Mouse (Mus musculus) 3134 (cell line): ENCODE data around the gene Mrpl48.
A peak's percentile ranks its signal among the peaks of the same experiment; 100 is the strongest.

Experiments
- DNase-seq: peaks from one replicate; pipeline ENCODE4 v3.0.0-alpha.2; 2011; ENCODE audit warnings: low spot score; ENCODE audit not compliant: insufficient read length; ENCODE audit errors: extremely low read depth

Gene Mrpl48

GRCm38 (mm10) chr7:100536804-100537518, 71.1 kb downstream of the Mrpl48 start, which contains the start of gene Coa4:
Gene Coa4 (plus strand): TSS chr7:100537071.
- DNase-seq: peak; percentile 92

DNA sequence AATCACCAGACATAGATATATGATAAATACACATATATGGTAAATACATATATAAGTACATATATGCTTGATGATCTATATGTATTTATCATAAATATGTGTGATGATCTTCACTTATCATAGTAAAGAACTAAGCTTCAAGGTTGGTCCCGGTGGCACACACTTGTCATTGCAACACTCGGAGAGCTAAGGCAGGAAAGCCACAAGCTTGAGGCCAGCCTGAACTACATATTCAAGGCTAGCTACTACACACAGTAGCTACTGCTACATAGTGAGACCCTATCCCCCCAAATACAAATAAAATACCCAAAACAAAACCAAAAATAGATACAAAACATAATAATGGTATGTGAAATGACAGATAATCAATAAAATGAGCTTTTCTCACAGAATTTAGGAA, 72.3 kb downstream of the Mrpl48 start:
- DNase-seq: no peak

DNA sequence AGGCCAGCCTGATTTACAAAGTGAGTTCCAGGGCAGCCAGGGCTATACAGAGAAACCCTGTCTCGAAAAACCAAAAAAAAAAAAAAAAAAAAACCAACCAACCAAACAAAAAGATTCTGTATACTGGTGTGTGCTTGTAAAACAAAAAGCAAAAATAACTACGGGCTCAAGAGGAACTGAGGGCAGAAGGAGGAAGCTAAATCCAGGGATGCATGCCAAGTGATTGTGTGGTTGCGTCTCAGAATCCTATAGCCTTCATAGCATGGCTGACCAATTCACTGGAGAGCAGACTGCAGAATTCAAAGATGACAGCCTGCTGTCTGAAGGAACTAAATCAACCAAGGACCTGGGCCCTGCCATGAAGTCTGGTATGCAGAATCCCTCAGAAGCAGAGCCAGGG, 73.9 kb downstream of the Mrpl48 start:
- no peak for DNase-seq

- DNase-seq: no peak
These were observed 74.6 kb downstream of the Mrpl48 start for GRCm38 (mm10) chr7:100533503-100533902.

GRCm38 (mm10) chr7:100530766-100531165, 77.3 kb downstream of the Mrpl48 start:
- DNase-seq: no peak

DNA sequence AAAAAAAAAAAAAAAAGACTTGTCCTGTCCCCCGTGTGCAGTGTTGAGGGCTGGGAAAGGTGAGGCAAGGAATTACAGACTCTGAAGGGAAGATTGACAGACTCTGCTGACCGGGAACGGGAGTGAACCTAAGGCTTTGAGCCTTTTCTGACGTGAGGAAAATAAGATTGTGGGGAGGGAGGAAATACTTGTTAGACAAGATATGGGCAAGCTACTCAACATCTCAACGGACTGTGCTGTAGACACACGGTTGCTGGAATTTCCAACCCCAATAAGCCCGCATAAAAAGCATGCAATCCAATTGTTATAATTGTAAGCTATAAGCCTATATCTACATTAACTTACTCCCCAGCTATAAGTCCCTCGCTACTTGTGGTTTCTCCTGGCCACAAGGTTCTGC, 83.4 kb downstream of the Mrpl48 start:
- DNase-seq: no peak

DNA sequence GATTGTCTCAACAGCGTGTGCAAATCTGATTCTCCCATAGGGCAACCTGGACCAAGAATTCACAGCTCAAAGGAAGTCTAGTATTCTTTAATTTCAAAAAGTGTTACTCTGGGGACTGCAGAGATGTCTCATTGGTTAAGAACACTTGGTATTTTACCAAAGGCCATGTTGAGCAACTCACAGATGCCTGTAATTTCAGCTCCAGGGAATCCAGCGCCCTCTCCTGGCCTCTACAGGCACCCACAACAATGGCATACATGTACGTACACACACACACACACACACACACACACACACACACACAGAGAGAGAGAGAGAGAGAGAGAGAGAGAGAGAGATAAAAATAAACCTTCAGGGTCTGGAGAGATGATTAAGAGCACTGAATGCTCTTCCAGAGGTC, 85.9 kb downstream of the Mrpl48 start:
- no peak for DNase-seq

- DNase-seq: peak; percentile 57
These were observed 87.3 kb downstream of the Mrpl48 start for GRCm38 (mm10) chr7:100520663-100521285.

DNA sequence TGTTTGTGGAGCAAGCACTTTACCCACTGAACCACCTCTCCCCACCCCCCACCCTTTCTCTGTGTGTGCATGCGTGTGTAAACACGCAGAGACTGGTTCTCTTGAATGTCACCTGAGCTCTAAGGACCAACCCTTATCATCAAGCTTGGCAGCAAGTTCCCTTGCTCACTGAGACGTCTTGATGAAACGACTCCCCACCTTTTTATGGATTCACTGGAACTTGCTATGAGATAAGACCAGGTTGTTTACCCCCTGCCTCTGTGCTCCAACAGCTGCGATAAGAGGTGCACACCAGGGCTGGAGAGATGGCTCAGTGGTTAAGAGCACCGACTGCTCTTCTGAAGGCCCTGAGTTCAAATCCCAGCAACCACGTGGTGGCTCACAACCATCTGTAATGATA, 87.9 kb downstream of the Mrpl48 start:
- DNase-seq: no peak

GRCm38 (mm10) chr7:100514573-100514972, 93.5 kb downstream of the Mrpl48 start, which contains the start of gene Dnajb13:
Gene Dnajb13 (minus strand): TSS chr7:100514960.
- no peak for DNase-seq

- no peak for DNase-seq
These were observed 96.5 kb downstream of the Mrpl48 start for GRCm38 (mm10) chr7:100511602-100512001.

- DNase-seq: no peak
These were observed 99.4 kb downstream of the Mrpl48 start for GRCm38 (mm10) chr7:100508670-100509069.

DNA sequence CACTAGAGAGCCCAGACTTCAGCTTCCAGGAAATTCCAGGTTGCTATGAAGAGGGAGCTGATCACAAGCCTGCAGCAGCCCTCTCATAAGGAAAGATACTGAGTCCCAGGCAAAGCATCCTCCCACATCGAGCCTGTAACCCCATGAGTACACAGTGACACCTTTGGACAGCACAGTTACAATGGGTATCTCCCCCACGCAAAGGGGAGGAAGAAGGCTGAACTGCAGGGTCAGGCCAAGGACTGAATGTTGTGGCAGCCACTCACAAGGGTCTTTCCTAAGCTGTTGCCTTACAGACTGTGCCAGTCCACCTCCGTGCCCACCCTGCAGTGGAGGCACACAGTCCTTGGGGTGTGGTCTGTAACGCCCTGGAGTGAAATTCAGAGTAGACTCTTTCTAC, 101.6 kb downstream of the Mrpl48 start:
- no peak for DNase-seq

DNA sequence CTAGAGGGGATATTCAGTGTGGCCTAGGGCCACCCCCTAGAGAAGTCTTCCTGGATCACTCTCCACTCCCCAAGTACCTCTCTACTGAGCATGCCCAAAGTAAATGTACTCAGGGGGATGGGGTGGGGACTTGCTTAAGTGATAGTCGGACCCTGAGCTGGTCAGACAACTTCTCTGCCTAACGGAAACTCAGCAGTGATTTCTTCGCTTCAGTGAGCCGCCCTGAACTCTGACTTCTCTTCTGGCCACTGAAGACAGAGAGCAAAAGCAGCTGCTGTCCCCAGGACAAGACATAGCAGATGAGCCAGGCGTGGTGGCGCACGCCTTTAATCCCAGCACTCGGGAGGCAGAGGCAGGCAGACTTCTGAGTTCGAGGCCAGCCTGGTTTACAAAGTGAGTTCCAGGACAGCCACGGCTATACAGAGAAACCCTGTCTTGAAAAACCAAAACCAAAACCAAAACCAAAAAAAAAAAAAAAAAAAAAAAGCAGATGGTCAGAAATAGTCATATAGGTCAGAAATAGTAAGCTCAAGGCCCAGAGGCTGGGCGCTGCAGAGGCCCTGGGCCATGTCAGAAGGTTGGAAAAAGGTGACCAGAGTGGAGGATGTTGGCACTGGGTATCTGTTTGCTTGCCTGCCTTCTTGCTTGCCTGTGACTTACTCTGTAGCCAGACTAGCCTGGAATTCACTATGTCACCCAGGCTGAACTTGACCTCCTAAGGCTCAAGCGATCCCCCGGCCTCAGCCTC, 103.2 kb downstream of the Mrpl48 start:
- DNase-seq: no peak

DNA sequence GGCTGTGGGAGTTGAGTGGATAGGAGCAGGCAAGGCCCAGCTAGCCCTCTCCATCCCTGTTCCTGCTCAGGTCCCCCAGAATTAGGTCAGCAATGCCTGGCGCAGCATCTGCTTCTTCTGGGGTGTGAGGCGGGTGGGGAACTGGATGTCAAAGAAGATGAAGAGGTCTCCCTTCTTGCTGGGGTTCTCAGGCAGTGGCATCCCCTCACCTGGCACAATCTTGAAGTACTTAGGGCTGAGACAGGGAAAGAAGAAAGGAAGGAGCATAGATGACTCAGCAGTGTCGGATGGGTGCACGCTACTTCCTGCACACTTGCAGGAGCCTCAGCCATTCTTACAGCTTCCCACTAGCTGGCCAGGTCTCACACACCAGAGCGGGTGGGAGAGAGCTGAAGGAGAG, 105.0 kb downstream of the Mrpl48 start:
- no peak for DNase-seq

- no peak for DNase-seq
These were observed 105.7 kb downstream of the Mrpl48 start for GRCm38 (mm10) chr7:100502374-100502922.

- DNase-seq: no peak
These were observed 106.2 kb downstream of the Mrpl48 start for GRCm38 (mm10) chr7:100501844-100502373.

- no peak for DNase-seq
These were observed 106.9 kb downstream of the Mrpl48 start for GRCm38 (mm10) chr7:100501027-100501843.

- DNase-seq: no peak
These were observed 107.7 kb downstream of the Mrpl48 start for GRCm38 (mm10) chr7:100500276-100500977.

DNA sequence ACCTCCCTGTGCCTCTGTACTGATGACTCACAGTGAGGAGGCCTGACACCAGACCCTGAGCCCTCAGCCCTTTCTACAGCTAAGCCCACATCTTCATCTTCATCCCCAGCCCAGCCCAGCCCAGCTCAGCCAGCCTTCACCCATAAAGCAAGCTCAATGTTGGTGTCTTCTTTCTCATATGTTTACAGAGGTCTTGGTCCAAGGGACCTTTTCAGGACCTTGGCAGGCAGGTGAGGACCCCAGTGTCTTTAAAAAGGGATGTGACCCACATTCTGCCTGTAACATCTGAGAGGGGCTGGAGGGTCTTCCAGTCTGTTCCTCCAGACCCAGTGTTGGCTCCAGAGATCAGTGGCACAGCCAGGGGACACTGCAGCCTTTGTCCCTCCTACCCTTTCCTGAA, 108.6 kb downstream of the Mrpl48 start:
- DNase-seq: no peak
